Mouse (Mus musculus) liver, adult 2 months (tissue): ENCODE results near the gene Ccl8.

Source experiments
- CTCF ChIP-seq: fragments of 200-500 bp; IDR thresholded peaks from 2 replicates; pipeline ENCODE4 v1.5.1; 2011; ENCODE audit warnings: low read depth, low read length, control low read depth
- POLR2A ChIP-seq: fragments of 200-500 bp; IDR thresholded peaks from 2 replicates; pipeline ENCODE4 v1.6.1; 2011; ENCODE audit warnings: low read length, control low read depth; ENCODE audit not compliant: insufficient read depth; ENCODE audit errors: extremely low read depth

- TF ChIP-seq POLR2A (no peak), CTCF (no peak)
Observed at GRCm38 (mm10) chr11:82116041-82116440, 1.1 kb downstream of the Ccl8 start.
